Mouse (Mus musculus) thymus, adult 2 months (tissue): ENCODE data around the gene Ppt2. TPM values are rescaled to one million over a fixed set of nuclear protein-coding genes. Genes with fewer than 3 reads are reported as not detected.

Source experiments
- DNase-seq: peaks from one replicate; pipeline ENCODE4 v3.0.0; 2021
- H3K27ac ChIP-seq: fragments of 200-500 bp; 2 replicates; pipeline ENCODE4 v1.5.1; 2012; ENCODE audit warnings: low read length, control low read depth; ENCODE audit not compliant: control insufficient read depth, insufficient read depth
- H3K27me3 ChIP-seq: fragments of 200-500 bp; 2 replicates; pipeline ENCODE4 v1.6.1; 2012; ENCODE audit warnings: mild to moderate bottlenecking, low read length, moderate library complexity, mixed read lengths; ENCODE audit not compliant: control insufficient read depth, insufficient read depth
- H3K36me3 ChIP-seq: fragments of 200-500 bp; 2 replicates; pipeline ENCODE4 v1.6.1; 2012; ENCODE audit warnings: mild to moderate bottlenecking, low read length, moderate library complexity; ENCODE audit not compliant: control insufficient read depth, insufficient read depth
- H3K4me1 ChIP-seq: fragments of 200-500 bp; replicated peaks from 2 replicates; pipeline ENCODE4 v1.6.1; 2012; ENCODE audit warnings: low read length; ENCODE audit not compliant: control insufficient read depth, insufficient read depth
- H3K4me3 ChIP-seq: fragments of 200-500 bp; 2 replicates; pipeline ENCODE4 v1.5.1; 2012; ENCODE audit warnings: mild to moderate bottlenecking, low read length, control low read depth, moderate library complexity; ENCODE audit not compliant: control insufficient read depth, insufficient read depth
- CTCF ChIP-seq: fragments of 200-500 bp; IDR thresholded peaks from 2 replicates; pipeline ENCODE4 v1.5.1; 2012; ENCODE audit warnings: mild to moderate bottlenecking, control low read depth, low read length, moderate library complexity, borderline replicate concordance; ENCODE audit not compliant: control insufficient read depth, poor library complexity, insufficient read depth; ENCODE audit errors: extremely low read depth
- POLR2A ChIP-seq: fragments of 200-500 bp; IDR thresholded peaks from 2 replicates; pipeline ENCODE4 v1.6.1; 2012; ENCODE audit warnings: mild to moderate bottlenecking, low read length, control low read depth, moderate library complexity; ENCODE audit not compliant: control insufficient read depth, poor library complexity, insufficient read depth; ENCODE audit errors: extremely low read depth
- WGBS: fragments of 180-500 bp; shearing (Covaris S2); methylation state at CpG from one replicate; pipeline ENCODE4 v1.1.7; 2018; 5-methylcytosine and 5-hydroxymethylcytosine counted together
- polyA plus RNA-seq: library from polyadenylated mRNA; depleted of rRNA; stranded (reverse); fragments of >200 nt; gene quantifications from 2 replicates; pipeline ENCODE4 v1.2.3, GENCODE M21; 2012

Ppt2 gene
- polyA plus RNA-seq, 1 experiment: 120 TPM

- Histone ChIP-seq H3K4me1 (no peaks in the 10 kb centered on the region), H3K36me3 (no peaks in the 10 kb centered on the region), H3K27ac (no peak overlapping the region), H3K4me3 (no peak overlapping the region), H3K27me3 (peaks cover 4% of the 10 kb centered on the region; the same call in 1 of the 2 replicates)
- no peak for DNase-seq
- 70% methylated on average over 8 of the region's 8 CpGs for WGBS
- TF ChIP-seq CTCF (no peak), POLR2A (no peak)
Observed at GRCm38 (mm10) chr17:34656666-34657065, 28.4 kb upstream of the Ppt2 start.

- Histone ChIP-seq H3K27ac (no peak overlapping the region), H3K27me3 (peaks cover 4% of the 10 kb centered on the region; the same call in 1 of the 2 replicates), H3K4me1 (no peaks in the 10 kb centered on the region), H3K36me3 (no peaks in the 10 kb centered on the region), H3K4me3 (no peak overlapping the region)
- 84% methylated on average over 4 of the region's 4 CpGs for WGBS
- DNase-seq: no peak
- TF ChIP-seq CTCF (no peak), POLR2A (no peak)
Observed at GRCm38 (mm10) chr17:34655581-34655991, 27.3 kb upstream of the Ppt2 start.

DNA sequence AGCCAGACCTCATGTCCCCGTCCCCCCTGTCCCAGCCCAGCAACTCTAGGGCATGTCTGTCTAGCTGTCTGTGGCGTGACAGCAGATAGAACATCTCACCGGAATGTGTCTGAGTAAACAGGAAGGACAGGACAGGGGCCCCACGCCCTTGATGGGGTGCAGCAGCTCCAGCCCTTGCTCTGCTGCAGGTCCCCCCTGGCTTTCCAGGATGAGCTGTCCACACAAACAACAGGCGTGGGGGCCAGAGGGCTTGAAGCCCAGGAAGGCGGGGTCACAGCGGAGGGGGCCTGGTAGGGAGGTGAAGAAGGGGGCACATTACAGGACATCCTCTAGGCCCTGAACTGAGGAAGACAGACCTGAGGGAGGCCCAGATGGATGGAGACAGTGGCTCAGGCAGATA is 26.9 kb upstream of the Ppt2 start:
- no peak overlapping the region for H3K27ac ChIP-seq
- DNase-seq: no peak
- peaks cover 4% of the 10 kb centered on the region; the same call in 1 of the 2 replicates for H3K27me3 ChIP-seq
- no peak for TF ChIP-seq POLR2A
- no peak for TF ChIP-seq CTCF
- WGBS: 98% methylated on average over 7 of the region's 7 CpGs
- H3K4me3 ChIP-seq: no peak overlapping the region
- no peaks in the 10 kb centered on the region for H3K4me1 ChIP-seq
- no peaks in the 10 kb centered on the region for H3K36me3 ChIP-seq

DNA sequence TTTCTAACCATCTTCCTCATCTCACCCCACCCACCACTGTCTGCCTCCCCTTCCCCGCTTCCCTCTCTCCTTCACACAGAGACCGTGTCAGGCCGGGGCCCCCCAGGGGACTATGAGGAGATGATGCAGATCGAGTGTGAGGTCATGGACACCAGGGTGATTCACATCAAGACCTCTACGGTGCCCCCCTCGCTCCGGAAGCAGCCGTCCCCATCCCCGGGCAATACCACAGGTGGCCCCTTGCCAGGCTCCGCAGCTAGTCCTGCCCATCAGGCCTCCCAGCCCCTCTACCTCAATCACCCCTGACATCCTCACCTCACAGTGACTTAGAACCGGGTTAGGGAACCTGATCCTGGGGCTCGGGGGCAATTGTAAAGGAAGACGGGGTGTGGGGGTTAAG is 26.1 kb upstream of the Ppt2 start:
- no peaks in the 10 kb centered on the region for H3K4me1 ChIP-seq
- no peak overlapping the region for H3K4me3 ChIP-seq
- TF ChIP-seq CTCF (no peak), POLR2A (no peak)
- H3K27me3 ChIP-seq: peaks cover 3% of the 10 kb centered on the region; the same call in 1 of the 2 replicates
- DNase-seq: no peak
- H3K27ac ChIP-seq: no peak overlapping the region
- WGBS: 97% methylated on average over 13 of the region's 13 CpGs
- H3K36me3 ChIP-seq: no peaks in the 10 kb centered on the region

DNA sequence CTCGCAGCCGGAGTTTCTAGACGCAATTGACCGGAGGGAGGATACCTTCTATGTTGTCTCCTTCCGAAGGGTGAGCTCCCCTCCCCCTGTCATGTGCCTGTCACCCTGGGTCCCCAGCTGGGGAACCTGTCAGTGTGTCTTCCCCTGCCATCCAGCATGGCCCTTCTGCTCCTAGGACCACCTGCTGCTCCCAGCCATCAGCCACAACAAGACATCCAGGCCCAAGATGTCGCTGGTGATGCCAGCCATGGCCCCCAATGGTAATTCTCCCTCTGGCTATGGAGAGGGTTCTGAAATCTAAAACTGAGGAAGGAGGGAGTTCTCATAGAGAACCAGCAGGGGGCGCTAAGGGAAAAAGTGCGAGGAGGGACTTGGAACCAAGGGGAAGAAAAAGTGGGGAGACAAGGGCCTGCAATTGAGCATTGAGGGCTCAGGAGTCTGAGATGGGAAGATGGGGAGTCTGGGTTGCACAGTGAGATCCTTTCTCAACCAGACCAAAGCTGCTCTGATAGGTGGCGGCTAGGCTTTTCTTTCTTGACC is 25.5 kb upstream of the Ppt2 start:
- Histone ChIP-seq H3K4me1 (no peaks in the 10 kb centered on the region), H3K36me3 (no peaks in the 10 kb centered on the region), H3K27me3 (no peaks in the 10 kb centered on the region), H3K4me3 (no peak overlapping the region), H3K27ac (no peak overlapping the region)
- TF ChIP-seq CTCF (peak; percentile 62; the same call in 1 of the 2 replicates), POLR2A (no peak)
- 69% methylated on average over 9 of the region's 9 CpGs for WGBS
- peak; percentile 51 for DNase-seq

- Histone ChIP-seq H3K27me3 (no peaks in the 10 kb centered on the region), H3K4me1 (0 out of 2 replicates have a peak, but pooled peaks cover 3% of the 10 kb centered on the region), H3K4me3 (no peak overlapping the region), H3K27ac (no peak overlapping the region), H3K36me3 (no peaks in the 10 kb centered on the region)
- TF ChIP-seq CTCF (no peak), POLR2A (no peak)
- whole genome bisulfite sequencing: 93% methylated on average over 8 of the region's 8 CpGs
- DNase-seq: no peak
Observed at GRCm38 (mm10) chr17:34652985-34653384, 24.7 kb upstream of the Ppt2 start.

GRCm38 (mm10) chr17:34652546-34652945 is 24.2 kb upstream of the Ppt2 start:
- H3K27ac ChIP-seq: no peak overlapping the region
- no peaks in the 10 kb centered on the region for H3K27me3 ChIP-seq
- WGBS: 97% methylated on average over 10 of the region's 10 CpGs
- no peak overlapping the region for H3K4me3 ChIP-seq
- H3K36me3 ChIP-seq: no peaks in the 10 kb centered on the region
- no peak for TF ChIP-seq POLR2A
- no peak for TF ChIP-seq CTCF
- DNase-seq: no peak
- peaks cover 7% of the 10 kb centered on the region for H3K4me1 ChIP-seq
